Mouse (Mus musculus) regulatory T cell (primary cell): ENCODE results near the gene Pcbp2.

Experiments used
- in situ Hi-C: fragments of 300-600 bp; cut with MboI, MseI; formaldehyde crosslinking; loops from one replicate; pipeline ENCODE4 v1.15.1; 2025; ENCODE audit warnings: high pct_unique_total_duplicates

Pcbp2 gene

DNA sequence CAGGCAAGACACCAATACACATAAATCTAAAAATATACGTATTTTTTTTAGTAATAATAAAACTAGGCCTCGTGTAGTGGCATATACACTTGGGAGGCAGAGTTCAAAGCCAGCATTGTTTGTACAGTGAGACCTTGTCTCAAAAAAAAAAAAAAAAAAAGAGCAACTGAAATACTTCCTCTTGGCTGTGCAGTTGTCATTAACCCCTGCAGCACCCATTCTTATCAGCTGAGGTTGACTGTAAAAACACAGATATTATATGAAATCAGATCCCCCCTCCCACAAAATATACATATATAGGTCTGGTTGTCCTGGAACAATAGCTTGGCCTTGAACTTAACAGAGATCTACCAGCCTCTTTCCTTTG lies 36.1 kb downstream of the Pcbp2 start:
- in situ Hi-C loops: no loop called here

DNA sequence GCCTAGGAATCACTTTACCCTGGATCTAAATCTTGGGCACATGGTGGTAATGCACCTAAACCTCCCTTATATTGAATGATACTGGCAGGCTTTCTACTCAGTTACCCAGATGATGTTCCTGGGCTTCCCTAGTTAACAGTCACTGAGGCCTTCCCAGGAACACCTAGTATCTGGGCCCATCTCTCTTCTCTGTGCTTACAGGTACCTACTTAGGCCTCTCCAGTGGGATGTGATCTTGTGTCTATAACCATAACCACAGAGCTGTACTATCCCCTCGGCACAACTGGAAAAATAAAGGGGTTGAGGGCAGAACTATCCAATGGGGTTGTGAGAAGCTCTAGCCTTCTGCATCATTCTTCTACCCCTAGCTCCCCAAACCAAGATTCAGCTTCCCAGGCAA lies 36.5 kb downstream of the Pcbp2 start:
- in situ Hi-C loops: no loop called here

DNA sequence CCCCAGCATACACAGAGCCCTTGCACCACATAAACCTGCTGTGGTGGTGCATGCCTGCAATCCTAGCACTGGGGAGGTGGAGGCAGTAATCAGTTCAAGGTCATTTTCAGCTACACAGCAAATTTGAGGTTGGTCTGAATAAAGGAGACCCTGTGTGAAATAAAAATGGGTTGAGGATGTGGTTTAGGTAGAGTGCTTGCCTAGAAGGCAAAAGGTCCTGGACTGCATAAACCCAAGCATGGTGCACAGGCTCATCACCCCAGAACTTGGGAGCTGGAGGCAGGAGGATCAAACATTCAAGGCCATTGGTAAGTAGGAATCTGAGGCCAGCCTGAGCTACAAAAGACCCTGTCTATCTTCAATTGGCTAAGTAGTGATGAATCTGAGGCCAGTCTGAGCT lies 37.2 kb downstream of the Pcbp2 start:
- in situ Hi-C loops: no loop called here

DNA sequence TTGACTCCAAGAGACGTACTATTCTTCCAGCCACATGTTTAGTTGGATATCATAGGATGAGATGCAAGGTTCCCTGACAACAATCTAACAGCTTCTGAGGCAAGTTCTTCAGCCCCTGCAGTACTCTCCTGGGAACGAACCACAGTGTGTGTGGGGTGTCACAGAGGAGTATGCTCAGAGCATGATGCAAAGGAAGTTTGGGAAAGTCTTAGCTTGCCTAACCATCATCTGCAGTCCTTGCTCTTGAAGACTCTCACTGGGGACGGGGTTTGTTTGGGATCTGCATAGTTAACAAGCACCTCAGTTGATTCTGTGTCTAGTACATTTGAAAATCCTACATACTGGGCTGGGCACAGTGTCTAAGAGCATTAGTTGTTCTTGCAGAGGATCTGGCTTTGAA lies 38.0 kb downstream of the Pcbp2 start:
- in situ Hi-C loops: no loop called here

DNA sequence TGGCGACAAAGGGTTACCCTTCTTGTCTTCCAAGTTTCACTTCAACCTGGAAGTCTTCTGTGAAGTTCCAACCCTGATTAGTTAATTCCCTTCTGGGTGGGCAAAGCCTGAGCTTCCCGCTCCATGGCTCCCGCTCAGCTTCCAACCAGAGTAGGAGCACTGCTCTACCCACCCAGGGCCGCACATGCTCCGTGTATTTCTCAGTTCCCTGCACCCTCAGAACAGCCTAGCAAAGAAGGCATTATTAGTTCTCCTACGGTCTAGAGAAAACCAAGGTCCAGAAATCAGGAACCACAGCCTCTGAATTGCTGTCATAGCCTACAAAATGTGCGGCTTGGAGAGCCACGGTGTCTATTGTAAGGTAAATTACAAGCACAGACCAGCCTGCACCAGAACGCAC lies 39.8 kb downstream of the Pcbp2 start:
- in situ Hi-C loops: no loop called here

DNA sequence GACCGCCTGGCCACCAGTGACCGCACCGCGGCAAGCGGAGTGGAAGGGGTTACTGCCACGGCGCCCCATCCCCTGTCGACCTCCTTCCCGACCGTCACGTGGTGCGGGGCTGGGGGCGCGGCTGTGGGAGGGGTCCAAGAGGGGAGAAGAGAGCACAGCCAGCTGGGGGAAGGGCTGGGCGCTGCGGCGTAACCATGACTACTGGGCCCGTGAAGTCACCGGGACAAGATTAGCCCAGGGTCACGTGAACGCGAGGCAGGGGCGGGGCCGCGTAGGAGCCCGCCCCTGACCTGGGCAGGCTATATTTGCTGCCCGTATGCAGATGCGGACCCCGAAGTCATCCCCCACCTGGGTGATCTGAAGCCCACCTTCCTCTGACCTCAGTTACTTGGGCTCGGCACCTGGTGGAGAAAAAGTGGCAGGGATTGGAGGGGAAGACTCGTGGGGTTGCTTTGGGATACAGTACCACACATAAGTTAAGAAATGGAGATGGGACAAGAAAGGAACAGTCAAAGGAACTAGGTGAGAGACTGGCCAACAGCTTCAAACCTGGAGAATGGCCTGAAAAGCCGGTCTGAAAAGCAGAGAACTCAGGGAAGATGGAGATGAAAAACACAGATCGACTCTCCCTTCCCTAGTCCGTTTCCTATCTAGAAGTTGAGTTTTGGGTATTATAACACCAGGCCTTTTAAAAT lies 40.4 kb downstream of the Pcbp2 start:
- in situ Hi-C loops: no loop called here

DNA sequence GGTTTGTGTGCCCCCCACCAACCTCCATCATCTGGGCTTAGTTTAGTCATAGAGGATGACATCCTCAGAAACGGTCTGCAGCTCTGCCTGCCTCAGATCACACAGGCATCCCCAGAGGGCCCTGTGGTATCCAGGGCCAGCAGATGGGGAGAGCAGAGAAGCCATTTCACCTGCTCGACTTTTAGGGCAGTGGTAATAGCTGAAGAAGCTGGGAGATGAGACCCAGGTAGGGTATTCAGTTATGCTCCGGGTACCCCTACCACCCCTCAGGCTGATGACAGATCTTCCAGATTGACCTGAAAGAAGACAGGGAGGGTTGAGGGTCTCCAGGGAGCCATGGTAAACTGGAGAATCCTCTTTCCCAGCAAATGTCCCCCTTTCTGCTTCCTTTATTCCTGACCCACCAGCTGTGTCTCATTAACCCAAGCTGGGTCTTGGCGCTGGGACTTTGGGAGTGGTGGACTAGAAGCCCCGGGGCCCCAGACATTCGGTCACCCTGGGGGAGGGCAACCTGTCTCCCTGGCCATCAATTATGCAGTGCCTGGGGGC lies 41.0 kb downstream of the Pcbp2 start:
- in situ Hi-C loops: no loop called here

DNA sequence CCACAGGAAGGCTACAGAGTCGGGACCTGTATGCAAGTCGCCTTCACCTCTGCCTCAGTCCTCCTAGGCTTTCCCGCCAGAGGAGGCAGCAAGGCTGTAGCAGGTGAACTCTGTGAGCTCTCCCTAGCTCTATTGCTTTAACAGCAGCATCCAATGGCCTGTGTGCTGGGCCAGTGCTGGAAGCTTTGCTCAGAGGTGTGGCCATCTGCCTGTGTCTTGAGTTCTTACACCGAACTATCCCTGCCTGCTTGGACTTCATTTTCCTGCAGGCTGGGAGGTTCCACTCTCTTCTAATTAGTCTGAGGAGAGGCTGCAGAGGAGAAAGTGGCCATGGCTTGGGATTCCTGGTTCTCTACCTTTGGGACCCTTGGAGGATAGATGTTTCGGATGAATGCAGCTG lies 41.7 kb downstream of the Pcbp2 start:
- in situ Hi-C loops: no loop called here

DNA sequence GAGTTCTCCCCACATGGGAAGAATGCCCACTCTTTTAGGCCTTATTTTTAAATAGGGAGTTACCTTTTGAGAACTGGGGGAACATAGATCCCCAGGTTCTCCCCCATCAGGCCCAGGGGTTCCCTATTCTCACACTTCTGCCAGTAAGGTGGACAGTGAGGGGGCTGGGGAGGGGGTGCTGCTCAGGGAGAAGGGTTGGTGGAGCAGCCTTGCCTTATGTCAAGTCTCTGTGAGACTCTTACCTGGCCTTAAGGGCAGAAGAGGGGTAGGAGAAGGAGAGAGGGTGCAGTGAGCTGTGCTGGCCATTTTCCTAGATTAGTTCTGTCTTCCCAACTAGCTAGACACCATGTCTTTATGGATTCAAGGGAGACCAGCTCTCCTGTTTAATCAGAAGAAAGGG lies 42.1 kb downstream of the Pcbp2 start:
- in situ Hi-C loops: no loop called here

DNA sequence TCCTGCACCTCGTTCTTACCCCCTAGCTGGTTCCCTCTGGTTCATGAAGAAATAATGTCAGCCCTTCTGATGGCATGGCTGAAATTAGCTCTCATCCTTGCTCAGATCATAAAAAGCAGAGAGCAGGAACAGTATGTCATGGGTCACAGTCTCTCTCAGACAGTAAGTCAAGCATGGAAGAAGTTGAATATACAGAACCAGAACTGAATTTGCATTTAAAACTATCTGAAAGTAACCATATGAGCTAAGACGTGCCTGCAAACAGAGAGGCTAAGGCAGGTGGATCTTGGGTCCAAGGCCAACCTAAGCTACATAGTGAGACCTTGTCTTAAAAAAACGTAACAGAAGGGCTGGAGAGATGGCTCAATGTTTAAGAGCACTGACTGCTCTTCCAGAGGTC lies 42.7 kb downstream of the Pcbp2 start:
- in situ Hi-C loops: no loop called here

DNA sequence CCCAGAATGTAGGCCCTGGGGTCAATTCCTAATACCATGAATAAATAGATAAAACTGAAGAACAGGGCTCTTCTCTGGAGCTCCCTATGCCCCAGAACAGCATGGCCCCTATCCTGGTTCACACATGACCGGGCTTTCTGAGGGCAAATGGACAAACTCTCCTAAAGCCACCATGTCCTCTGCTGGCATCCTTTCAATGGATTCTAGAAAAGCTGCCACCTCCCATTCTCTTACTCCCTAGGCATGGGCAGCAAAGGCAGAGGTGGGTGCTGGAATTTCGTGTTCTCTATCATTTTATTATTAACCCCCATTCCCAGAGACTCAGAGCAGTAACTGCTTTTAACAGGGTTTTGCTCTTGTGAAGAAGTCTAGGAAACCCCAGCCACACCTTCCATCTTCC lies 44.9 kb downstream of the Pcbp2 start:
- in situ Hi-C loops: no loop called here

DNA sequence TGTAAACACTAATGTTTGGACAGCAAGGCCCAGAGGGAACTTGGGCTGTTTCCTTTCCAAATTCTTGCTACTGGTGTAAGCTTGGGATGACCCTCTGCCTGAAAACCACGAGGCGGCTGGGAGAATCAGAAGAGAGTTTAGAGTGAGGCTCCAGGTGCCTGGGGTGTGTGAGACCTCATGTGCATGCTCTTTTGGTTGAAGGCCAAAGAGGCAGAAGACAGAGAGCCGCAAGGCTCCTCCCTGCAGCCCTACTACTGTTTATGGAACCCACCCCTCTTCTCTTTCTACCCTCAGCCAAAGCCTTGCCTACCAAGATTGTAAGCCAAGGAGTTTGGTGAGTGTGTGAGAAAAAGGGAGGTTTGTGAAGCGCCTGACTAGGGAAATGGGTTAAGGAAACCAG lies 45.5 kb downstream of the Pcbp2 start:
- in situ Hi-C loops: no loop called here

DNA sequence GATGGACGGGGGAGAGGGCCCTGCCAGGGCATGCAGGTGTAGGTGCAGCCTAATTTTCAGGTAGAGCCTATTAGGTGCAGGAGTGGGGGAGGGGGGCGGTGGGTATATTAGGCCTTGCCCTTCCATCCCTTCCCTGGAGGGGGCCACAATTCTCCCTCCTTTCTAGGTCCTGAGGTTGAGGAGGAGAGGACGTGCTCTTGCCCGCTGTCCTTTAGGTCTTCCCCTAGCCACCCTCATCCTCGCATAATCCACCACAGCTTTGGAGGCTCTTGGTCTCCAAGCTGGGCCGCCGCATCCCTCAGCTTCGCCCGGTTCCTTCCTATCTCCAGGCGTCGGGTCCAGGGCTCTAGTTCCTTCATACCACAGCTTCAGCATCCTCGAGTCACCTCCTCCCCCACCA lies 46.0 kb downstream of the Pcbp2 start:
- in situ Hi-C loops: no loop called here

DNA sequence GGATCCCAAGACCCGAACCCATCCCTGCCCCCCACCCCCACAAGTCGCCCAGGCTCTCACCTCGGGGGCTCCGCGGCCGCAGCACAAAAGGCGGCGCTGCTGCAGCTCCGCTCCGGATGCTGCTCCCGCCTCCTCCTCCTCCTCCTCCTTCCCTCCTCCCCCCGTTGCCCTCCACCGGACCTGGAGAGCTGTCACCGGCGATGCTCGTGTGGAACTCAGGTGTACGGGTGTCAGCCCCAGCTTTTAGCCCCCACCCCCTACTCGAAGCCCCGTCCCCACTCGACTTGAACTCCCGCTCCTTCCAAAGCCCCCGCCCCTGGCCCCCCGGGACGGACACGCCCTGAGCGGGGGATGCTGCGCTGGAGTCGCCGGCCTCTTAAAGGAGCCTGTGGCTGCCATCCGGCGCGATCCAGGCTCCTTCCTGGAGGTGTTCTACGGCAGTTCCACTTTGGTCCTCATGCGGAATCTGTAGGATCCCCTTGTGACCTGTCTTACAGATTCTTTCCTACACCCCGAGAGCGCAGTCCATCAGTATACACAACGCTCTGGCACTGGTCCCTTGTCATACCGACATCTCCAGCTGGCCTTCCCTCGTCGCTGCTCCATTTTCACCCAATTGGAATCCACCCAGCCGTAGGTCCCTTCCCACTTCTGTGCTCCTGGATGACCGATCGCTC lies 46.5 kb downstream of the Pcbp2 start, which contains the start of gene Map3k12:
Gene Map3k12 (minus strand): TSS at position 337 of the 677 bp plus-strand sequence.
- in situ Hi-C loops: no loop called here

DNA sequence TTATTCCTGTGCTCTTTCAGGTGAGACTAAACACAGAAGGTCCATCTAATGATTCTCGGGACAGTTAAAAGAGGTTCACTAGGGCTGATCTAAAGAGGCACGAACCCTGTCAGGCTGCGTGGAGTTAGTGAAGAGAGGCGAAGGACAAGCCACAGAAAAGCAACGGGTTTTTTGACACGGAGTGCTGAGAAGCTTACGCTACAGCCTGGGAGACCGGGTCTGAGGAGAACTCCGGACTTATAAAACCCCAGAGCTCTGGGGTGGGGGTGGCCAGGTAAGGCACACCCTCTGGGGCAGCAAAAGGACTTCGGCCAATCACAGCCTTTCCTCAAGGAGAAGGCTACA lies 47.3 kb downstream of the Pcbp2 start:
- in situ Hi-C loops: no loop called here

DNA sequence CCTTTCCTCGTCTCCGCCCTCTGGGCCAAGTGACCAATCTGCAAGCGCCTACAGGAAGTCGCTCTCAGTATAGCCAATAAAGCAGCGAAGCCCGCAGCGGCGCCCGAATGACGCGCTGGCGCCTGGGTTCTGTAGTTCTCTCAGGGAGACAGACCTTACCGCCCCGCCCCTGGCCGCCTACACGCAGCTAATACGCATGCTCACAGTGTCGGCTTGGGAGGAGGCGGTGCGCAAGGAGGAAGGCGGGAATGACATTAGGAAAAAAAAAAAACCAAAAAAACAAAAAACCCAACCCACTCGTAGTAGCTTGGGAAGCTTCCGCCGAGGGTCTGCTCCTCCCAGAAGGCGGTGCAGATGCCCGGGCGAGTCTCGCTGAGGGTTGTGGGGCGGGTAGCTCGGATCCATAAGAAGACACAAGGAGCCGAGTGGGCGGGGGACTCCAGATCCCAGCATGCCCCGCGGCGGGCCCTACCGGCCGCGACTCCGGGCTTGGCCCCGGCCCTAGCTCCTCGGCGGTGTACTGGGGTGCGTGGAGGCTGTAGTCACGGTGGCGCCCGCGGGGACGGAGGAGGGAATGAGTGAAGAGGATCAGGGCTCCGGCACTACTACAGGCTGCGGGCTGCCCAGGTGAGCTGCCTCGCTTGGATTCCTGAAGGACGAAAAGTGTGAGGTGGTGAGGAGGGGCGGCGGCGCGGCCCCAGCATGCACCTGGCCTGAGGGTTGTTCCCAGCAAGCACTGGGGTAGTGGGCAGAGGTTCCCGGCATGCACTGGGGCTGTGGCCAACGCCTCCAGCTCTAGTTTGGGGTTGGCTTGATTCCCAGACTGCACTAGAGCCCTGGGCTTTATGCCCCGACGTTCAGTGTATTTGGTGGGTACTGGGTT lies 47.9 kb downstream of the Pcbp2 start, which contains the start of gene Tarbp2:
Gene Tarbp2 (plus strand): TSS at position 217 of the 883 bp plus-strand sequence.
- in situ Hi-C loops: no loop called here

DNA sequence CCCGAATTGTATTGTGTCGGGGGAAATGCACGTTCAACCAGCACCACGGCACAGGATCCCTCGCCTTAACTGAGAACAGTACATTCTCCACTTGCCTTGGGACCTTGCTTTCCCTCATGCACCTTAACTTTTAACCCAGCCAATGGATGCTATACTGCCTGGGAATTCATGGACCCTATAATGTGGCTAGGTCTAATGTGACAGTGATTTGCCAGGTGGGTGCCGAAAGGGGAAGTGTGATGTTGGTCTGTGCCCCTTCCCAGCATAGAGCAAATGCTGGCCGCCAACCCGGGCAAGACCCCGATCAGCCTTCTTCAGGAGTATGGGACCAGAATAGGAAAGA lies 48.5 kb downstream of the Pcbp2 start:
- in situ Hi-C loops: no loop called here

DNA sequence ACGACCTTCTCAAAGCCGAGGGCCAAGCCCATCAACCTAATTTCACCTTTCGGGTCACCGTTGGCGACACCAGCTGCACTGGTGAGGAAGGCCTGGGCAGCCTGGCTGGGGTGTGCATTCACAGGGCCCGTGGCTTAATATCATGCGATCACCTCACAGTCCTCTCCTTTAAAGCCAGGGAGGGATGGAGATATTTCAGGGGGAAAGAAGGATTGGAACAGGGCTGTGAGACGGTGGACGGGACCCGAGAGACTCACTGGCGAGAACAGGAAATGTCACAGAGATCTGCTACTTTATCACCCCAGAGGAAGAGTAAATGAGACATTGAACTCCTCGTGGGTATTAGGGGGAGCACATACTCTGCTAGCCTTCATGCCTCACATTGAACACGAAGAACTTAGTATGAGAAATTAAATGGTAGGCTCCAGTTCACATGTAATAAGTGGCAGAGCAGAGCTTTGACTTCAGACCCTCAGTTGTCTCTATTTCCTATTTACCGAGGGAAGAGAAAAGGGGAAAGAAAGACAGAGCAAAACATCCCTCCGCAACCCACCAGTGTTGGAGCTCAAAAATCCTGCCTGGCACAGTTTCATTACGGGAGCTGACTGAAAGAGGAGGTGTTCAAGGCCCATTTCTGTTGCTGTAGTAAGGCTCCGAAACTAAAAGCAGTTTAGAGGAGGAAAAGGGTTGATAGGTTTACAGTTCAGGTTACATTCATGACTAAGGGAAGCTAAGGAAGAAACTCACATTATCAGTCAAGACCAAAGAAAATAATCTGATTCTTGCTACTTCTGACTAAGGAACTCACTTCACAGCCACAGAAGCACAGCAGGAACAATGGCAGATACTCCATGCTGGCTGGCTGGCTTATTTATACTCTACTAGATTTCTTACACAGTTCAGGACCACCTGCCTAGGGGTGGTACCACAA lies 49.1 kb downstream of the Pcbp2 start:
- in situ Hi-C loops: no loop called here

DNA sequence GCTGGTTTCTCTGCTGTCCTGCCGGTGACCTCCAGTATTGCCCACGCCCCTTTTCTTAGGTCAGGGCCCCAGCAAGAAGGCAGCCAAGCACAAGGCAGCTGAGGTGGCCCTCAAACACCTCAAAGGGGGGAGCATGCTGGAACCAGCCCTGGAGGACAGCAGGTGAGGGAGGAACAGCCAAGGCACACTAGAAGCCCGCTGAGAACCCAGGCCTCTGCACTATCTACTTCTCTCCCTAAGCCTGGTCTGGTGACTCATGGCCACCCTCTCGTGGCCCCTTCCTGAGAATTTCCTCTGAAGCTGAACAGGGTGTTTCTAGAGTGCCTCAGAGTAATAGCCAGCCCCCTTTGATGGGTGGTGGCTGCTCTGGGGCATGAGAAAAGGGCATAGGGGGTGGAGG lies 50.1 kb downstream of the Pcbp2 start:
- in situ Hi-C loops: no loop called here

DNA sequence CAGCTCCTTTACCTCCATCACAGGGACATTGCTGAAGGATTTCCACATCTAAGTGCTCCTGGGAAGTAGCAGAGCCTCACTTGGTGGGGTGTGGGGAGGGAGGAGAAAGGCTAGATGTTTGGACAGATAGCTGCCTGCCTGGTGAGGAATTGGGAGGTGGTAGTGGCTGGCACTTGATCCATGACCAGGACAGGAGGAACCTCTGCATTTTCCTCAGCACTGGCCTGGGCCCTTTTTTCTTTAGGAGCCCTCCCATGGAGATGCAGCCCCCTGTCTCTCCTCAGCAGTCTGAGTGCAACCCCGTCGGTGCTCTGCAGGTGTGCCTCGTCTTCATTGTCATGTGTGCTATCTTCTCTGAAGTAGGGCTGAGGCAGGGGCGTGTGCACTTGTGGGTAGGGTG lies 51.1 kb downstream of the Pcbp2 start:
- in situ Hi-C loops: no loop called here

DNA sequence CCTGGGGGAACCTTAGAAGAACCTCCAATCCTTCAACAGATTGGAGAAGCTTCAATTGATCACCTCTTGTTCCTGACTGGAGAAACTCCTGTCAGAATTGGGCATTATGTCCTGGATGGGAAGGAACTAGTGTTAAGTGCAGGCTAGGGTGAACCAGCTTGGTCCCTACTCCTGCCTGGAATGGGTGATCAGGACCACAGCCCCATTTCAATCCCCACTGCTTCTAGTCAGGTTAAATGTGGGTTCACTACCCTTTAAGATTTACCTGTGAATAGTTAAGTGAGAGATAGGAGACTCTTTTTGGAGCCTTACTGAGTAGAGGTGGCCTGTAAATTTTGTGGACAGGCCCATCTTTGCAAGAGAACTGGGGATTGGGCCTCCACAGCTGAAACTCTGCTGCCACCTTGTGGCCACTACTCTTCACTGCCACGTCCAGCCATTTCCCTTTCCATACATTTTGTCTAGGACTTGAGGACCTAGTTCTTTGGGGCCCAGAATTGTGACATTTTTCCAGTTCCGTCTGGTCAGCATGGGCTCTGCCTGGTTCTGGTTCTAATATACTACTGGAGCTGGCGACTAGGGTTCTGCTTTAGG lies 54.6 kb downstream of the Pcbp2 start, which contains the start of gene Npff:
Gene Npff (minus strand): TSS at position 51 of the 594 bp plus-strand sequence.
- in situ Hi-C loops: no loop called here
